Mouse (Mus musculus): ENCODE data around the gene Ppp2r2d. TPM values are rescaled to one million over a fixed set of nuclear protein-coding genes. Genes with fewer than 3 reads are reported as not detected.

The Ppp2r2d gene
- polyA plus RNA-seq (2017; shearing (Covaris generic)): 9.1 TPM

DNA sequence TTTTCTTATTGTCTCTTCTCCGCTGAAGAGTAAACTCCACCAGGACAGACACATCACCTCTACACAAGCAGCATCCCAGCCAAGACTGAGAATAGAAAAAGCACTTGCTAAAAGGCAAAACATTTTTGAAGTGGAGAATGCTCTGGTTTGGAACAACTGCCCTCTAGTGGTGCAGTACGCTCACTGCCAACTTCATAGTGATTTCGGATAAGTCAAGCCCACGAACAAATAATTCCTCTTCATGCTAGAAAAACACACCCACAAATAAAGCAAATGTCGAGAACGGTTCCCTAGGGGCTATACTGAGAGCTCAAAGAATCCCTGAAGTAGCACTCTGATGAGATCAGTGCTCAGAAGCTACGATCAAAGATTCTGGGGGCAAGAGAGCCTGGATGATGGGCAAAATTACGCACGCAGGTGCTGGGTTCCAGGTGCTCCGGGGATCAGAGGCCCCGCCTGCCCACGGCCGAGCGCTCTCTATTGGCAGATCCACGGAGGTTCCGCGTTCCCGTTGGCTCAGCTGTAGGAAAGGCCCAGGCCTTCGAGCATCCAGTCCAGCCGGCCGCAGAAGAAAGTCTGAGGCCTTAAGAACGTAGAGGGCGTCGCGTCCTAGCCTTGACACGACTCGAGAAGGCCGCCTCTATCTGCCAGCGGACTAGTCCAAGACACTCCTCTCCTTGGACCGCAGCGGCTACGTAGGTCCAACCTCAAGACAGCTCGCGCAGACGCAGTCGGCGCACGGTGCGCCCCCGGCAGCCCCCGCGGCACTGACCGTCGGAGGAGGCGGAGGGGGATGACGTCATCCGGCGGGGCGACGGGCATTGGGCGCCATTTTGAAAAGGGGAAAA lies at the start of gene Ppp2r2d, which contains the start of gene Mapk1ip1:
TSS of gene Ppp2r2d (plus strand) at position 536 of the 848 bp plus-strand sequence.
TSS of gene Mapk1ip1 (minus strand) at position 730 of the 848 bp plus-strand sequence.

DNA sequence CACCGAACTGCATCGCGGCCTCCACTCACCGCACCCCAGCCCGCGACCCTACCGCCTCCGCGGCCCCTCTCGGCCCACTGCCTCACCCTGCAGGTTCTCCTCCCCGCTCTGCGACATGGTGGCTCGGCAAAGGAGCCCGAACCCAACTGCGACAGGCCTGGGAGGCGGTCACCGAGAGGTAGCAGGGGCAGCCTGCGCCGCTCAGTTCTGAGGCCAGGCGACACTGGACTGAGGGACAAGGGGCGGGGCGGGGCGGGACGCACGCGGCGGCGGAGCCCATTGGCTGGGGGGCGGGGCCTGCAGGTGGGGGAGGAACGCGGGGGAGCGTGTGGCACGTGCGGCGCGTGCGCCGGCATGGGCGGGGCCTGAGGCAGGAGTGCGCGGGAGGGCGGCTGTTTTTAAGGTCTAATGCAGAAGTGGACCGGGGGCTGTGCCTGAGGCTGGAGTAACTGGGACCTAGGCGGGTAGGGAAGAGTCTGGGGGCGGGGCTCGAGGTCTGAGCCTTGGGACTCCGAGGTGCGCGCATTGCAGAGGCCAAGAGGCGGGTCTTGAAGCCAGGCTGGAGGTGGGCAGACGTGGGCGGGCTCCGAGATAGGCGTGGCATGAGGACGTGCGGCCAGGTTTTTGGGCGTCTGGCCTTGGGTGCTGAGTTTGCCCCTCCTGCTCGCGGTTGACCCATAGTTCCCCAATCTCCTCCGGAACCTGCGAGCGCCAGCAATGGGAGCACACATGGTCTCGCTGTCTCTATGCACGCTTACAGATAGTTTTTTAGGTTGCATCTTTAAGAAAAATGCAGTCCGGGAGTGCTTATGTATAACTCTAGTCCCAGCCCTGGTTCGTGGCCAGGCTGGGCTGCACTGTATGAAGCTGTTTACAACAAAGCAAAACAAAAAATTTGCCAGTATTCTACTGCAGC lies 63.7 kb downstream of the Ppp2r2d start, which contains the start of gene Bnip3:
TSS of gene Bnip3 (minus strand) at position 243 of the 916 bp plus-strand sequence.

Other genes with a start within 250 kb of the Ppp2r2d start
- 18.5 TPM for gene Mapk1ip1, start 194 bp downstream of the Ppp2r2d start, polyA plus RNA-seq (2017; shearing (Covaris generic))
- gene Bnip3, start 63.4 kb downstream of the Ppp2r2d start, polyA plus RNA-seq (2017; shearing (Covaris generic)): 18.3 TPM
- not detected for gene Jakmip3, start 94.7 kb downstream of the Ppp2r2d start, polyA plus RNA-seq (2017; shearing (Covaris generic))
- gene Dpysl4, start 239.9 kb downstream of the Ppp2r2d start, polyA plus RNA-seq (2017; shearing (Covaris generic)): not detected